Mouse (Mus musculus) liver, postnatal 0 days (tissue): ENCODE measurements around the gene Acbd5.

Experiments used
- CTCF ChIP-seq: sonication (generic); IDR thresholded peaks from 2 replicates; pipeline ENCODE4 v1.5.1; 2016; ENCODE audit warnings: antibody characterized with exemption, low read depth
- EP300 ChIP-seq: IDR thresholded peaks from 2 replicates; pipeline ENCODE4 v1.6.1; 2016; ENCODE audit warnings: antibody characterized with exemption, low read depth, mild to moderate bottlenecking

DNA sequence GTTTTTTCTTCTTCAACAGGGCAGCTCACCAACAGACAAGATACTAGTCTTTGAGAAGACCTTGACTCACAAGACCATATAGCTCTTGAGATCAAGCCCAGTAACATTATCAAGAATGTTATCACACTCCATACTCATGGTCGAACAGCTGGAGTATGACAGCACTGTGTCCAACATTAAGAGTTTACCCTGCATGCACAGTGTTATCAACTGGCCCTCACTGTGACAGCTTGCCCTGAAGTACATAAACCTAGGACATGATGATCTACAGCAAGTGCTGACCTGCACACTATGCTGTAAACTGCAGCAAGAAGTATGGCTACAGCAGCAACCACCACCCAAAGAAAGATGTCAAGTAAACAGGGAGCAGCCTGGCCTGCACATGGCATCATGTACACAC lies 41.6 kb upstream of the Acbd5 start:
- TF ChIP-seq CTCF: no peak
- TF ChIP-seq EP300: no peak
